Mouse (Mus musculus) cerebellum, adult 11 months (tissue): ENCODE data around the gene Gm38431.
"Not testable (repeated sequence)": the region's sequence is repeated elsewhere in the genome, so short reads cannot be mapped to it uniquely, and the experiment has no call there.

ENCODE experiments used
- DNase-seq: peaks from one replicate; pipeline ENCODE4 v3.0.0; 2022

Gene Gm38431

DNA sequence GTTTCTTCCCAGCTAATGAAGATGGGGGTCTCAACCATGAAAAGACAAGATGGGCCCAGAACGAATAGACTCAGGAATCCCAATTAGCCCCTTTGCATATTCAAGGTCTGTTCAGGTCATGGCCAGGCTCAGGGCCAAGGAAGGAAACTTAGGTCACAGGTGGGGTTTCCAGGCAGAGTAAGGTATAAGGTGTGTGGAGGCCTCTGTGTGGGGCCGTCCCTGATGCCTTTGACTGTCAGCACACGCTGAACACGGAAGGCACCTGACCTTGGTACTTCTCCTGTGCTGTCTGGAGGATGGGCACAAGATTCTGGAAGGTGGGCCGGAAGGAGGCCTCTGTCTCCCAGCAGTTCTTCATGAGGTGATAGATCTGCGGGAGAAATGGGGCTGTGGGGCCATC lies 13.0 kb upstream of the Gm38431 start:
- no peak for DNase-seq

DNA sequence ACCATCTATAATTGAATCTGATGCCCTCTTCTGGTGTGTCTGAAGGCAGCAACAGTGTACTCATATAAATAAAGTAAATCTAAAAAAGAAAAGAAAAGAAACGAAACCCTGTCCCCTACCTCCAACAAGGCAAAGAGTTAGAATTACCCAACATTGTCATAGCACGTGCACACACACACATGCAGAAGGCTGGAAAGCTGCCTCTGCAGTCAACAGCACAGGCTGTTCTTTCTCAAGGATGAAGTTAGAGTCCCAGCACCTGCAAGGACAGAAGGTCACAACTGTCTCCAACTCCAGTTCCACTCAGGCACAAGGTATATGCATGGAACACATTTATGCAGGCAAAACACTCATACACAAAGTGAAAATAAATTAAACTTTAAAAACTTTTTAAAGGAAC lies 10.3 kb upstream of the Gm38431 start:
- no peak for DNase-seq

DNA sequence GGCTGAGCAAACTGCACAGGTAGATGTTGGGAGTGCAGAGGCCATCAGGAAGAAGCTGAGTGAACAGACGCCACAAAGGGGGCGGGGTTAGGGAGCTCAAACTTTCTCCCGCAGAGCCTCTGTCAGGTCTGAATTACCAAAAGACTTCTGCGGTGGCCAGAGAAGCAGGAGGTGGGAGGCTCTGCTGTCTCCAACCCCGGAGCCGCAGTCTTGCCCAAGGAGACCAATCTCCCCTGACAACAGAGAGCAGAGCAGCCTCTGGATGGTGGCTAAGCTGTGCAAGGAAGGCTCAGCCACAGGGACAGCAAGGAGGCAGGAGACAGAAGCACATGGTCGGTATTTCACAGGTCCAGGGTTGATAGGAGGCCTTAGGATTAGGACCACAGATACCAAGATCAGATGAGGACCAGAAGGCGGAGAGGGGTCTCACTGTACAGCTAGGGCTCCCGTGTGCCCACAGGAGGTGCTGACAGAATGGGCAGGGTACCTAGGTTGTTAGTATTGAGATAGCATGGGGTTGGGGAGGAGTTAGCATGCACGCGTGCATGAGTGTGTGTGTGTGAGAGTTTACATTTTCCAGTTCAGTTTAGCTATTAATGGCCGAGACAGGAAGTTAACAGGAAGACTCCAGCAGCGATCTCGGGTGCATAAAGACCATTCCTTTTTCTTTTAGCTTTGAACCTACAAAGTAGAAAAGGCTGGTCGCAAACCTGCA lies 8.8 kb upstream of the Gm38431 start:
- no peak for DNase-seq

DNA sequence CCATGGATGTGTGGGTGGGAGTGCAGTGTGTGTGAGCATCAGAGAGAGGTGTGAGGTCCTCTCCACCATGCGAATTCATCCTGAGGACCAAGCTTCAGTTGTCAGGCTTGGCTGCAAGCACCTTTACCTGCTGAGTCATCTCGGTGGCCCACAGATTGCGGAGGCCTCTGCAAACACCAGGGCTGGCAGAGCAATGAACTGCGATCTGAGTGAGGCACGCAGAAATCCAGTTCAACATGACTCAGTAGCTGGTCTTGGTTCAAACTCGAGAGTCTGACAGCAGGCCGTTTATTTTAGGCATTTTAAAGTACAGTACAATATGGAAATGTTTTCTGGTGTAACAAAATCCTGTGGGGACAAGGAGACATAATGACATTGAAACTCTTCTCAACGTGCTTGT lies 6.0 kb upstream of the Gm38431 start:
- DNase-seq = no peak

DNA sequence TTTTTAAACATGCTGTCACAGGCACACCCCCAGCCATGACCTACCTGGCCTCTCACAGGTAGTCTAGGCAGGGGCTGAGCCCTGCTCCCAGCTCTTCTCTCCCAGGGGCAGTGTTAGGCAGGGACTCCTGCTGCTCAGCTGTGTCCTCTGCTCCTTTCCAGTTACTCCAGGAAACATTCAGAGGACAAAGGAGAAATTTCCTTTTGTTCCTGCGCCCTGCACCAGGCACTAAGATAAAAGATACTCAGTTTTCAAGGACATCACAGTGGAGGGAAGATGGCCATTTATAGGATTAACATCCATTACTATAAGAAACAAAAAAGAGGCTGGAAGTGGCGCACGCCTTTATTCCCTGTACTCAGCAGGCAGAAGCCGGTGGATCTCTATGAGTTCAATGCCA lies 4.2 kb upstream of the Gm38431 start:
- no peak for DNase-seq

DNA sequence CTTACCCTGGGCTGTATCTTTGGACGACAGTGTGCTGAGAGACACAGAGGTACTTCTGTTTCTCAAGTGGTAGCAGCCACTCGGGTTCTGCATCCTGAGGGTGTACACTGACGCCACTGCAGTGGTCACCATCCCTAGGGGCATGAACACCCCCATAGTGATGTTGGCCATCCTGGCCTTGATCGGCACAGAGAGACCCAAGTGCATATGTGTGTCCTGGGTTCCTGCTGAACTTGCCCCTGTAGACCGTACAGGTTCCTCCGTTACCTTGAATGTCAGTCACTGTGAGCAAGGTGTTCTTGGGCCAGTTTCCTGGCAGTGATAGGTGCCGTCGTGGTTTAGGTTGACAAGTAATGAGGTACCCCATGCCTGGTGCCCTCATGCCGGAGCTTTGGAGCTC lies 1.6 kb upstream of the Gm38431 start:
- no peak for DNase-seq

DNA sequence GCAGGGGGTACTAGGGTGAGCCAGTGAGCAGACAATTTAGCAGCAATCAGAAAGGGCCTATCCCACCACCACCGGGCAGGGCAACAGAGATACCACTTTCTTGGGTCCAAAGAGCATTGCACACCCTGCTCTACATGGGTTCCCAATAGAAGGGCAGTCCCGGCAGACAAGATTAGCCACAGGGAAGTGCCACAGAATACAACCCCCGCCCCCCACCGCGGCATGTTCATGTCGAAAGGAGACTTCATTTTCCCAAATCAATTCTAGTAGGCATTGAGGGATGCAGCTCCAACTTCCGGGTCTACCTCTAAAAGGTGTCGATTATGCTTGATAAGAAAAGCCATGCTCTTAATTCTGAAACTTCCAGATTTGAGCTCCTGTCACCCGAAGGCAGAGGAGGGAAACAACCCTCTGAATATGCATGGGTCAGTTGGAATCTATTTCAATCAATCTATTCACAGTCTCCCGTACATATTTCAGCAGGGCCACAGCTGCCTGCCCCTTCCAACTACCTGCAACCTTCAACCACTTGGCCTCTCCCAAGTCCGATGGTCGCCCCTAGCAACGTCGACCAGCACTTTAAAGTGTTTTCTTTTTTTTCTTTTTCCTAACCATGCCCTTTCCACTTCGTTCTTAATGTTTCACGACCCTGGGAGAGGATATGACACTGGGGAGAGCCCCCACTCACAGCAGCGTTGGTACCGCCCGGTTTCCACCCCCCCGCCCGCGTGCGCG lies 658 bp downstream of the Gm38431 start:
- no peak for DNase-seq

DNA sequence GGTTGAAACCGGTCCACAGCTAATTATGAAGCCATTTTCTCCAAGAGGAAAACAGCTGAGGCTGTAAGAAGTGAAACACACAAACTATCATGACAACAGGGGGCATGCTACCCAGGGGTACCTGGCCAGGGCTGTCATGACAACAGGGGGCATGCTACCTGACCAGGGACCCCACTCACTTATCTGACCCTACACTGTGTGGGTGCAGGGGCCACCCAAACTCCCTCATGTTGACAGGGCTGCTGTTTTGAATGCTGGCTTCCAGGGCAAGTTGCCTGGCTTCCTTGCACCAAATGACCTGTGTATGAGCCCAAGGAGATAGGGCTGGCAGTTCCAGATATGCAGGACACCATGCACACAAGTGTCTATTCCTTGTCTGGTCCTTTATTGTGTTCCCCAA lies 1.3 kb downstream of the Gm38431 start:
- DNase-seq = no peak

DNA sequence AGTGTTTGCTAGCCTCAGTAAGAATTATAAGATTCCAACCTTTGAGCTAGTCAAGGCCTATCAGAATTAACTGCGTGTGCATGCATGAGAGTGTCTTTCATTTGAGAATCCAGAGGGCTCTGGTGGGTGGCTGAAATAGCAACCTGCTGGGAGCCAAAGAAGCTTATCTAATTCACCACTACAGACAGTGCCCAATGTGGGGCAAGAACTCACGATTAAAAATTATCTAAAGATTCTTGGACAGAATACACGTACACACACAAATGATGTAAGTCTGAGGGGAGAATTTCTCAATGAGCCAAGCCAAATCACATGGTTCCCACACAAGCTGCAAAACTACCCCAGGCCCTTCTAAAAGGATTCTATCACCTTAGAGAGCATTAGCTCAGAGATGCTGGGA lies 8.5 kb downstream of the Gm38431 start:
- no peak for DNase-seq

DNA sequence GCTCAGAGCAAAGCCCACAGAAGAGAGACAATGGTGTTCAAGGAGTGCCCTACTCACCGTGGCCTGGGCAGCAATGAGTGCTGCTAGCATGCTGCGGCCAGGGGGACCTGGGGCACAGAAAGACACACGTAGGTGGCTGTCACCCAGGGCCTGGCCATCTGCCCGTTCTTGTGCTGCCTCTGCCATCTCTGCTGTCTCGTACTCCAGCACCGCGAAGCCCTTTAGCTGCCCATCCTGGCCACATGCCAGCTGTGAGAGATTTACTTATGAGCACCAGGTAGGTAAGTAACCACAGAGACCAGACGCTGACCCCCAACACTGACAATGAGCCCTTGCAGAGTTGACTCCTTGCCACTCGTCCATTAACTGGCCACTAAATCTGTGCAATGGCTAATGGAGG lies 10.7 kb downstream of the Gm38431 start:
- DNase-seq = no peak

DNA sequence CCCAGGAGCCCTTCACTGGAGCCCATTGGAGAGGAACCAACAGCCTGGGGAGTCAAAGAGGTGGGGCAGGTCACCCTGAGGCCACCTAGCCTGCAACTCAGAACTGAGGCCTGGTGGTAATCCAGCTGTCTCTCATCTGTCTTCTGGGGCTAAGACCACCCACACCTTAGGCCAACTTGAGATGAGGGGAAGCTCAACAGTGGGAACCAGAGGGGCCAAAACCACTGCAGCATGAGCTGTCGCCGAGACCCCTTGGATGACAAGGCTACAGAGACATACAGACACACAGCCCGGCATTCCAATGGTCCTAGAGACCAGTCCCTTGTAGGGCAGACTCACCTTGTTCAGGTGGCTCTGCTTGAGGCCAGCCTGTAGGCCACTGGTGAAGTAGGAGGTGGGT lies 16.2 kb downstream of the Gm38431 start:
- no peak for DNase-seq

DNA sequence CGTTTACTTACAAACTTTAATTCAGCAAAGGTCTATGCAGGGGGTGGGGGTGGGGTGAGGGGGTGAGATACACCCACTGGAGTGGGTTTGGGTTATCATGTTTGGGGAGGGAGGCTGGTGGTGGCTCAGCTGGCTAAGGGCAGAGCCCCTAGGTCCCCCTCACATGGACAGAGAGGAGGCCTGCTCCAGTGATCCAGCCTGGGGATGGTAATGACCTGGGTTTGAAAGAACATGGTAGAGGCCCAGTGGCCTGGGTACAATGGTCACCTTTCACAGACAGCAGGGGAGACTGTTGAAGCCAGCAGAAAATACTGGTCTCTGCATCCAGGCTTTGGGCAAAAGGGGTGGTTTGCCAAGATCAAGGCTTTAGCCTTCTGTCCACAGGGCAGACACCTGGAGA lies 17.6 kb downstream of the Gm38431 start:
- DNase-seq = no peak

DNA sequence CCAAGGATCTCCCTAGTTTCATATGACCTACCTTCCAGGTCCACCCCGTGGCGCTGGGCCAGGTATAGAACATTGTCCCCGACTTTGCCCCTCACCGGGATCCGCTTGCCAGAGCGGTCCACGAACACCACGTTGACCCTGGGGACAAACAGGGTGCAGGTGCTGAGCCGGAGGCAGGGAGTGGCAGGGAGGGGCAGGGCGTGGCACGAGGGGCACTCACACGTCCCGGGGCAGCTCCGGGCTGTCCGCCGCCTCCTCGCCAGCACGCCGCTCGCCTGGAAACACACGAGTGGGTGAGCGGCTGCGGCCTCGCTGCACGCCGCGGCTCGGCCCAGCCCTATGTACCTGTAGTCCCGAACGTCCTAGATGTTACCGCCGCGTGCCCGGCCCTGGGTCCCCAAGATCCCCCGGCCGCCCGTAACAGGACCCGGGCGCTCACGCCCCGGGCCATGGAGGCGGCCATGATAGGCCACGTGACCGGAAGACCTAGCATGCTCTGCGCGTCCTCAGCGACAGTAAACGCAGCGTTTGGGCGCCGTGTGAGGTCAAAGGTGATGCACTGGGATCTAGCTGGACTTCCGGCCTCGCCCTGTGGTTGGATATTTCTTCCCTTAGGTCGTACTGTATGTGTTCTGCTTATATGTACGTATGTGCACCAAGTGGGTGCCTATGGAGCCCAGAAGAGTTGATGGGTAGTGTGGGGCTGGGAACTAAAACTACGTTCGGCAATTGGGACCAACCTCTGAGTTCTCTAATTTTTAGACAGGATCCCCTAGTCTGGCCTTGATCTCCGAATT lies 18.6 kb downstream of the Gm38431 start, which contains the start of the genes Gm49373 and Fdx1l:
Gene Gm49373 (minus strand): TSS at position 53 of the 797 bp plus-strand sequence.
Gene Fdx1l (minus strand): TSS at position 571 of the 797 bp plus-strand sequence.
- DNase-seq = peak; percentile 84

DNA sequence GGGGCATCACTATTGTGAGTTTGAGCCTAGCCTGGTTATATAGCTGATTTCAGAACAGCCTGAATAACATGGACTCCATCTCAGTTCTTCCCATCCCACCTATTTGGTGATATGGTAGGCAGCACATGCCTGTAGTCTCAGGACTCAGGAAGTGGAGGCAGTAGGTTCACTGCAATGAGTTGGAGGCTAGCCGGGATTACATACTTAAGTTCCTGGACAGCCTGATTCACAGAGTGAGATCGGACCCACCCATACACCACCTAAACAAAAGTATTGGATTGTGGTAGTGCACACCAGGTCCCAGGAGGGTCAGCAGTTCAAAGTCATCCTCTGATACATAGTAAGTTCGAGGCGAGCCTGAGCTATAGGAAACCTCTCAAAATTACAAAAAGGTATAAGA lies 19.2 kb downstream of the Gm38431 start:
- DNase-seq = no peak

DNA sequence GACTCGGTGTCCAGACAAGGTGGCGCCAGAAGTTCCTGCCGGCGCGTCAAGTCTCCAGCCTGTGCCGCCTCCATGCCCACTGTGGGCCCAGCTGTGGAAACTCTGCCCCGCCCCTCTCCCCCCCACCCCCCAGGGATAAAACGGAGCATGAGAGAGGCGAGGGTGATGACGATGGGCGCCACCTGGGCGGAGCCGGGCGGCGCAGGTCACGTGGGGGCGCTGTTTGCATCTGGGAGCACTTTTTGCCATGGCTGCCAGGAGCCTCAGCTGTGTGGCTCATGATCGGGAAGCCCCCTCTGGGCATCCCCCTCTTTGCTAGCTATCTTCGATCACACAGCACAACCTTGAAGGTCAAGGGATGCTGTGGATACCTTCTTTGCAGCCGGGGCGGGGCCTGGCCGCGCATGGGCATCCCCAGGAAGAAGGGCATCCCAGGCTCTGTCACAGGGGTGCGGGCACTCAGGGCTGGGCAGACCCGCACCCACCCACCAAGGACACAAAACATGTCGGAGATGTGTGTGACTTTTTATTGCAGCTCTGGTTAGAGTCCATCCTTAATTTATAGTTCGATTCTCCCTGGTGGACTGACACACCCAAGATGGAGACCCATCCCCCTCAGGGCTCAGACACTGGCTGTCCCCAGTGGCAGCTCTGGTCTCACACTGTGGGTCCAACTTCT lies 24.7 kb downstream of the Gm38431 start, which contains the start of gene Zglp1:
Gene Zglp1 (minus strand): TSS at position 88 of the 679 bp plus-strand sequence.
- DNase-seq = no peak

DNA sequence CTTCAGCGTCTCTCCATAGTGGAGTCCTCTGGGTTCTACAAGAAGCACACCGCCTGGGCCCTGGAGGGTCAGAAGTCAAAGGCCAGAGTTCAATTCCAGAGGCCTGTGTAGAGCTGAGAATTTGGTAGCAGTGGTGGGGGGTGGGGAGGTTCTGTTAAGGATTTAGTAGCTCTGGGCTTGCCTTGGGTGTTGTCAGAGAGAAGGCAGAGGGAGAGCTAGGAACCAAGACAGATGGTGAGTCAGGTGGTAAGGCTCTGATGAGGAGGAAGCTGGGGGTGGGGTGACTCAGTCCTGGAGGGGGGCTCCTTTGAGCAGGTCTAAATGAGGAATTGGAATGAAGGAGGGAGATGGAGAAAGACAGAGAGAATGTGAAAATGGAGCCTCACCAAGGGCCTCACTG lies 28.9 kb downstream of the Gm38431 start:
- DNase-seq = no peak

DNA sequence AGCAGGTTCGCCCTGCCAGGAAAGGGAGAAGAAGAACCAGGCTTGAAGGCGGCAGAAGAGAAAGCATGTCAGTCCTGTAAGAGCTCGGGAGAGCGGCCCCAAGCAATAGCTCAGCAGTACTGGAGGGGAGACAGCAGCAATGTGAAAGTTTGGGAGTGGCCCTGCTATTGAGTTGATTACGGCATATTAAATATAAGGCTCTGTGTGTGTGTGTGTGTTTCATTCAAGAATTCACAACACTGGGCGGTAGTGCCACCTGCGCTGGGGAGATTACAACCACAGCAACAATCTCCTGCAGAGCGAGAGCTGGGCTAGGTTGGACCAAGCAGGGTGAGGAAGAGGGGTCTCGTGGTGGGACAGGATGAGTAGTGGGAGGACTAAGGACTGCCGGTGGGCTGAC lies 40.2 kb downstream of the Gm38431 start:
- DNase-seq = no peak

DNA sequence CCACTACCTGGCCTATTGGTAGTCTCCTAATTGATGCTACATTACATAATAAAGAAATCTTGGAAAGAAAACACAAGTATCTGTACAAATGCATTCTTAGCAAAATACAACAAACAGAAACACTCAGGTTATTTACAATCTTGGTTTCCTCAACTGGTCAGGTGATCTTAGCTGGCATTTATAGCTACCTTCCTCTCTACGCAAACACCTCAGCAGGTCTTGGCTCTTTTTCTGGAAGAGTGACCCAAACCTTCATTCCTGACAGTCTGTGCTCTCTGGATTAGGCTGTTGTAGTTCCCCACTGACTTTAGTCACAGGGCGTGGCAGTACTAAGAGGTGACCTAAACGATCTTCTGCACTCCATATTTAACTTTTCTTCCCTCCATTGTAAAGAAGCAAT lies 46.6 kb downstream of the Gm38431 start:
- no peak for DNase-seq

DNA sequence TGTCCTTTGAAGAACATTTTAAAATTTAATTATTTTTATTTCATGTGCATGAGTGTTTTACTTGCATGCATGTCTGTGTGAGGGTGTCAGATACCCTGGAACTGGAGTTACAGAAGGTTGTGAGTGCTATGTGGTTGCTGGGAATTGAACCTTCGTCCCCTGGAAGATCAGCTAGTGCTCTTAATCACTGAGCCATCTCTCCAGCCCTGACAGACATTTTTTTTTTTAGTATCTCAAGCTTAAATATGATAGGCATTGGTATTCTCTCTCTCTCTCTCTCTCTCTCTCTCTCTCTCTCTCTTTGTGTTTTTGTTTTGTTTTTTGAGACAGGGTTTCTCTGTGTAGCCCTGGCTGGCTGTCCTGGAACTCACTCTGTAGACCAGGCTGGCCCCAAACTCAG lies 47.0 kb downstream of the Gm38431 start:
- not testable (repeated sequence) for DNase-seq

DNA sequence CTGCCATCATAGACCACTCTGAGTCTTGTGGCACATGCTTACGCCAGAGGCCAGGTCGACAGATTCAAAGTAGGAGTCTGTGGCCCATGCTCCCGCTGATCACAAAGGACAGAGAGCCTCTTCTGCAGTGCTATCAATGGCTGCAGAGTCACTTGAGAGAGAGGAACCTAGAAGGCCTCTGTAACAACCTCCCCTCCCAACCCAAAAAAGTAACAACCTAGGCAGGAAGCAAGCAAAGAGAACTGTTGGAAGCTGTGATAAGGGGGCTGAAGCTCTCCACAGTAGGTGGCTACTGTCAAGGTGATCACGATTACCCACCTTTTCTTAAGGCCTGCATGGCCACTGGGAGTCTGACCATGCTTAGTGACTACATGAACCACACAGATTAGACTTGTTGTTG lies 48.2 kb downstream of the Gm38431 start:
- DNase-seq = no peak

DNA sequence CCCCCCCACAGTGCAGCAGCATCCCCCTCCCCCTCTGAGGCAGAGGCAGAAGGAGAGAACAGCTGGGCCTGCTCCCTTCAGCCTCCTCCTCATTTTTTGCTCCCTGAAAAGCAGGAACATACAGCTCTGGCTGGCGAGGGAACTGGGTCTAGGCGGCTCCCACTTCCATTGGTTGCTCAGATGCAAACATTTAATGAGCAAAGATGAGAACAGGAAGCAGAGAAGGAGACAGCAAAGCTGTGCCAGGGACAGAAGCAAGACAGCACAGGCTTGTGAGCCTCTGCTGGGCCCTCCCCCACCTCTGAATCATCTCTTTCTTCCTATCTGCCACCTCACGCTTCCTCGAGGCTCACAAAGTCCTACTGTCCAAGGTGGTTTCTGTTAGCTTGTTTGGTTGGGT lies 50.5 kb downstream of the Gm38431 start:
- DNase-seq = no peak

DNA sequence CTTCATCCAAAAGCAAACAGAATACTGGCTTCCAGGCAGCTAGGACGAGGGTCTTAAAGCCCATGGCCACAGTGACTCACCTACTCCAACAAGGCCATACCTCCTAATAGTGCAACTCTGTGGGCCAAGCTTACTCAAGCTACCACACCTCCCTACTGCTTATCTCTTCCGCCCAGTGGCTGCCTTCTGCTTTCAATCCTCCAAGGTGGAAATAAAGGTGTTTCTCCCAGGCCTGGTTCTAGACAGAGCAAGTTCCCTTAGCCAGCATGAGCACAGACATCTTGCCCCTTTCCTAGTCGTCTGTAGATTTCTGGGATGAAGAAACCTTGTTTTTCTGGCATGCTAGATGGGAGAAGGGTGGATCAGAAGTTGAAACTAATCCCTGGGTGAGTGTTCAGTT lies 52.0 kb downstream of the Gm38431 start:
- no peak for DNase-seq

DNA sequence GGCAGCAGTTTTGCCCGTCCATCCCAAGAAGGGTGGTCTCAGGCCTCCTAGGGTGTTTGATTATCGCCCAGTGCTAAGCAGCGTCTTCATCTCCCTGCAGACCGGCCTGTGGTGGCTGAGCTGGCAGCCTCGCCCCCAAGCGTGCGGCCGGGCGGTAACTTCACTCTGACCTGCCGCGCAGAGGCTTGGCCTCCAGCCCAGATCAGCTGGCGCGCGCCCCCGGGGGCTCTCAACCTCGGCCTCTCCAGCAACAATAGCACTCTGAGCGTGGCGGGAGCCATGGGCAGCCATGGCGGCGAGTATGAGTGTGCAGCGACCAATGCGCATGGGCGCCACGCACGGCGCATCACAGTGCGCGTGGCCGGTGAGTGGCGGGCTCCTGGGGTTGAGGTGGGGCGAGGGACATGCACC lies 54.3 kb downstream of the Gm38431 start:
- no peak for DNase-seq
